Mouse (Mus musculus): ENCODE data around the gene Pts.

The Pts gene

DNA sequence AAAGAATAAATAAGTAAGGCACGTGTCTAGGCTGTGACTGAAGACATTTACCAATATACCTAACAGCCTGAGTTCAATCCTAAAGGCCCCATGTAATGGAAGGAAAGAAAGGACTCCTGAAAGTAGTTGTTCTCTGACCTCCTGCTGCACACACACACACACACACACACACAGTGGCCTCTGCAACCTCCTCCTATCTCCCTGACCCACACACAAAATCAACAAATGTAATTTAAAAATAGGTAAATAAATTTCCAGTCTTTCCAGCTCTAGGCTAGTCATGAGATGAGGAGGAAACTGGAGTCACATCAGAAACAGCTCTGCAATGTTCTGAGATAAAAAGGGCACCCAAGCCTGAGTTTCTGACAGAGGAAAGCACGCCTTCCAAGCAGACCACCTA, 34.7 kb downstream of the Pts start:
- no peak for DNase-seq (ENCODE audit: inconsistent age in 2 of 2, low spot score in 1 of 2)

GRCm38 (mm10) chr9:50491531-50492045, 36.9 kb downstream of the Pts start:
- no peak for DNase-seq (ENCODE audit: inconsistent age in 2 of 2, low spot score in 1 of 2)

DNA sequence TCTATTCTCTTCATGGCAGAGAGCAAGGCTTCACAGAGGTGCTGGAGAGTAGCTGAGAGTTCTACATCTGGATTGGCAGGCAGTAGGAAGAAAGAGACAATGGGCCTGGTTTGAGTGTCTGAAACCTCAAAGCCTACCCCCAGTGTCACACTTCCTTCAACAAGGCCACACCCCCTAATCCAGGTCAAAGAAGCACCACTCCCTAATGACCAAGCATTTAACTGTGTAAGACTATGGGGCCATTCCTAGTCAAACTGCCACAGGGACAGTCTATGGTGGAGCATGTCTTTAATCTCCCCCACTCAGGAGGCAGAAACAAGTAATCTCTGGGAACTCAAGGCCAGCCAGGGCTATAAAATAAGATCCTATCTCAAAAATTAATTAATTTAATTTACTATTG, 37.7 kb downstream of the Pts start:
- no peak for DNase-seq (ENCODE audit: inconsistent age in 2 of 2, low spot score in 1 of 2)

DNA sequence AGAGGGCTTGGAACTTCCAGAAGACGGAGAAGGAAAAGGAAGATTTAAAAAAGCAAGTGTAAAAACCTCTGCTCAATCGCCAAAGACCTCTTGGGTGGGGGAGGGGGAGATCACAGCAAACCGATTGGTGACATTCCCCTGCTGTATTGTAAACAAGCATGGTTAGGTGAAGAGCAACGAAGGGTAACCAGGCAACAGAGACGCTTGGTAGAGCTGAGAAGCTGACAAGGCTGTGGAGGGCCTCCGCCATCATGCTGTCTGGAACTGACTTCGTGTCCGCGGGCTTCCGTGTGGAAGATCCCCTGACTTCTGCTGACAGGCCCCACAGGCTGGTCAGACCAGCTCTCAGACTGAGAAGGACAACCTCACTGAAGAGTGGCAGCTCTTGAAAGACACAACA, 43.0 kb downstream of the Pts start:
- no peak for DNase-seq (ENCODE audit: inconsistent age in 2 of 2, low spot score in 1 of 2)

DNA sequence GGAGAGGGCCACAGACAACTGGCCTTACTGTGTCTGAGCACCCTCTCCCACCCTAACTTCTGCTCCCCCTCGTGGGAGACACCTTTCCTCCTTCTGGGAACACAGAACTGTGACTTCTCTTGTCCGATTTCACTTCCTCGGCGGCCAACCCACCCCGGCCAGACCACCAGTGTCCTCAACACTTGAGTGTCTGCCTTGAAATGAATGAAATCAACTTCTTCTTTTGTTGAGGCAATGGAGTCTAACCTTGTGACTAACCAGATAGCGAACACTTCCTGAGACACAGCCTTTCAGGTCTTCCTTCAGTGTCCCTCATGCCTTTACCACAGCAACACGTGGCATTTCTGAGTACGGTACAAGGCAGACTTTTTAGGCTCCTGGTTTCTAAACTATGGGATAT, 45.8 kb downstream of the Pts start:
- DNase-seq (ENCODE audit: inconsistent age in 2 of 2, low spot score in 1 of 2) = no peak

GRCm38 (mm10) chr9:50479476-50479875, 49.0 kb downstream of the Pts start:
- no peak for DNase-seq (ENCODE audit: inconsistent age in 2 of 2, low spot score in 1 of 2)

DNA sequence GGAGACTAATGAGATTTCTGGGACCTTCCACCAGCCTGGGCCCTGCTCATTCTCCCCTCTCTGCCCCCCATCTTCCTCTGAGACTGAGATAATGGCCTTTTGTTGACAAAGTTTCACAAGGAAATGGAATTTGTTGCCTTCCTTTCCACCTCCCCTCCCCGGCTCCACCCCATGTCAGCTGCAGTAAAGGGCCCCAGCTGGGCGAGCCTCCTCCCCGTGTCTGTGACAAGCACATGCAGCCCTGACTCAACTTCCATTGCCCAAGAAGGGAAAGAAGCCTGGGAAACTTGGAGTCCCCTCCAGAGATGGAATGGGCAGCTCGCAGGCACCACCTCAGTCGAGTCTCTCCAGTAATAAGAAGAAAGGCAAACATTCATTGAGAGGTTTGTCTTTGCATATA, 49.7 kb downstream of the Pts start:
- DNase-seq (ENCODE audit: inconsistent age in 2 of 2, low spot score in 1 of 2) = no peak

GRCm38 (mm10) chr9:50477270-50477669, 51.3 kb downstream of the Pts start:
- no peak for DNase-seq (ENCODE audit: inconsistent age in 2 of 2, low spot score in 1 of 2)

DNA sequence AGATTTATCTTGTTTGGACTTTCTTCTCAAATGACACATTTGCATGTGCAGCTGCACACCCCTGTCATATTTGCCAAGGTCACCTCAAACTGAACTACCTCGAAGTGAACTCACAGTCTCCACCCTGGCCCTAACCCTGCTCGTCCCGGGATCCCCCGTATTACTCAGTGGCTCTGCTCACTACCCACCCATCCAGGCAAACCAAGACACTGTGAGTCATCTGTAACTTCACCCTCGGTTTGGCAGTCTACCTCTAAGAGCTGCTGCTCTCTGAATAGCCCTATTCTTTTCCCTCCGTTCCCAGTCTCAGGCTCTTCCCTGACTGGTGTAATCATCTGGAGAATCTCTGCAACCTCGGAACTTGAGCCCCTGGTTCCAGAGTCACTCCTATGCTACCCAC, 51.9 kb downstream of the Pts start:
- no peak for DNase-seq (ENCODE audit: inconsistent age in 2 of 2, low spot score in 1 of 2)

GRCm38 (mm10) chr9:50475745-50476144, 52.8 kb downstream of the Pts start:
- DNase-seq (ENCODE audit: inconsistent age in 2 of 2, low spot score in 1 of 2) = no peak

DNA sequence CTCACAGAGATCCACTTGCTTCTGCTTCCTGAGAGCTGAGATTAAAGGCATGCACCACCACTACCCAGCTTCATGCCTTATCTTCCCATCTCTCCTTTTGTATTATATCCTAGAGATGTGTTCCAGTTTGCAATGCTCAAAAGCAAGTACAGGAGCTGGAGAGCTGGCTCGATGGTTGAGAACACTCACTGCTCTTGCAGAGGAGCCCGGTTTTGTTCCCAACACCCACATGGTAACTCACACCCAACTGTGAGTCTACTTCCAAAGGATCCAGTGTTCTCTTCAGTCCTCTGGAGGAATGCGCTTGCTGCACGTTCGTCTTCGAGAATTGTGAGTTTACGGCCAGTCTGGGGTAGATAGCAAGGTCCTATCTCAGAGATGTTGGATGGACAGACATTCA, 53.2 kb downstream of the Pts start:
- no peak for DNase-seq (ENCODE audit: inconsistent age in 2 of 2, low spot score in 1 of 2)

Measured in adrenal gland, adult (tissue).